Mouse (Mus musculus): ENCODE data around the gene Dusp7. TPM values are rescaled to one million over a fixed set of nuclear protein-coding genes. Genes with fewer than 3 reads are reported as not detected.

Dusp7 gene
- 4.6 TPM in 2 replicates for polyA plus RNA-seq (2015; fragmentation: Nextera tagmentation; extraction: Ambion mirVana)

DNA sequence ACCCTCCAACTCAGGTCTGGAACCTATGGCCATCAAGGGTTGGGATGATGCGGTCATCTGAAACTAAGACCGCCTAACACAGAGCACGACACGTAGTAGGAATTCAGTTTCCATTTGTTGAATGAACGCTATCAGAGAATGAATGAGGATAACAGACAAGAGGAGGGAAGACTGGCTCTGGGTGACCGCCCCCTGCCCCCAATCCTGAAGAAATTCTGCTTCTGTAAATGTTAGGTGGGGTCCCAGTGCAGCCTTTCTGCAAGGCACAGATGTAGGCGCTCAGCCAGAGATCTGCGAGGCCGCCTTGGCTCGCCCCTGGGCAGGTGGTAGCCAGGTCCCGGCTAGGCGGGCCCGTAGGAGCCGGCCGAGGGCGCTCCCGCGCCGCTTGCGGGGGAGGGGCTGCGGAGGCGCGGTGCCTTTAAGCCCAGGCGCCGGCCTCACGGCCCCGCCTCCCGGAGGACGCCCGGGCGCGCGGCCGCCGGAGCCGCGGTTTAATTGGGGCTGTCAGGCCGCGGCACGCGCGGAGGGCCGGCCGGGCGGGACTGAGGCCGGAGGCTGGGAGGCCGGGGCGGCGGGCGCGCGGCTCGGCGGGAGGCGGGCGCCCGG is at the start of gene Dusp7:
Gene Dusp7, plus strand, starts transcription at position 521 of the 606 bp plus-strand sequence.
- H3K9me3 ChIP-seq (ENCODE audit: control insufficient read depth): no peaks in the 10 kb centered on the region
- H3K27me3 ChIP-seq (replicated peaks; ENCODE audit: control insufficient read depth, insufficient read depth, low read length): no peaks in the 10 kb centered on the region
- peak; percentile 58 for ATAC-seq
- H3K36me3 ChIP-seq (ENCODE audit: control insufficient read depth, insufficient read depth): peaks cover 12% of the 10 kb centered on the region; the same call in 1 of the 2 replicates
- no peak; the same call in 1 of the 2 replicates for TF ChIP-seq CTCF (IDR thresholded peaks at IDR 0.05; ENCODE audit: low read depth)
- 0 out of 2 replicates have a peak, but pooled peaks cover 6% of the 10 kb centered on the region for H3K4me1 ChIP-seq (replicated peaks; ENCODE audit: control insufficient read depth, insufficient read depth, low read length)
- peak within 1 kb of the TSS; percentile 72 for H3K9ac ChIP-seq (ENCODE audit: low read depth, low read length)
- under 1% methylated on average over 43 of the region's 57 CpGs for WGBS
- peak within 1 kb of the TSS; percentile 77 for H3K4me3 ChIP-seq (ENCODE audit: low read depth, low read length)
- peak within 1 kb of the TSS; percentile 86 for H3K27ac ChIP-seq (ENCODE audit: low read depth, low read length)
- H3K4me2 ChIP-seq (replicated peaks; ENCODE audit: low read depth): peak within 1 kb of the TSS; percentile 96

DNA sequence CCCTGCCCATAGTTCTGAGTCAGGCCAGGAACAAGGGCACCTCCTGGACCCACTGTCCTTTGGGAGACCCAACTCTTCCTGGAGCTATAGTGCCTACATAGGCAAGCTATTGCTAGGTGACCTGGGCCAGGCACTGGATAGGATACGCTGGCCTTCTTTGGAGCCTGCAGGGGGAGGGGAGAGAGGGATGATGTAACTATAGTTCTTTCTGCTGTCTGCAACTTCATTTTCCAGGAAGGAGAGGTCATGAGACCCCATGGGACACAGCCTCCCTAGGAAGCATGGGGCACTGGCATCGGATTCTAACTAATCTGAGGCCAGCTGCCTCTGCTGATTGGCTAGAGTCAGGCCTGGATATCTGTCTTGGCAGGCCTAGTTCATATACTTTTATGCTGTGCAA is 49.3 kb upstream of the Dusp7 start:
- H3K27ac ChIP-seq (ENCODE audit: low read depth, low read length): no peak overlapping the region
- H3K36me3 ChIP-seq (ENCODE audit: control insufficient read depth, insufficient read depth): no peaks in the 10 kb centered on the region
- H3K4me2 ChIP-seq (replicated peaks; ENCODE audit: low read depth): no peak overlapping the region
- no peaks in the 10 kb centered on the region for H3K4me1 ChIP-seq (replicated peaks; ENCODE audit: control insufficient read depth, insufficient read depth, low read length)
- no peak overlapping the region for H3K4me3 ChIP-seq (ENCODE audit: low read depth, low read length)
- TF ChIP-seq CTCF (IDR thresholded peaks at IDR 0.05; ENCODE audit: low read depth): no peak
- H3K9me3 ChIP-seq (ENCODE audit: control insufficient read depth): no peaks in the 10 kb centered on the region
- 68% methylated on average over 2 of the region's 2 CpGs for WGBS
- no peaks in the 10 kb centered on the region for H3K27me3 ChIP-seq (replicated peaks; ENCODE audit: control insufficient read depth, insufficient read depth, low read length)
- no peak for ATAC-seq
- no peak overlapping the region for H3K9ac ChIP-seq (ENCODE audit: low read depth, low read length)

DNA sequence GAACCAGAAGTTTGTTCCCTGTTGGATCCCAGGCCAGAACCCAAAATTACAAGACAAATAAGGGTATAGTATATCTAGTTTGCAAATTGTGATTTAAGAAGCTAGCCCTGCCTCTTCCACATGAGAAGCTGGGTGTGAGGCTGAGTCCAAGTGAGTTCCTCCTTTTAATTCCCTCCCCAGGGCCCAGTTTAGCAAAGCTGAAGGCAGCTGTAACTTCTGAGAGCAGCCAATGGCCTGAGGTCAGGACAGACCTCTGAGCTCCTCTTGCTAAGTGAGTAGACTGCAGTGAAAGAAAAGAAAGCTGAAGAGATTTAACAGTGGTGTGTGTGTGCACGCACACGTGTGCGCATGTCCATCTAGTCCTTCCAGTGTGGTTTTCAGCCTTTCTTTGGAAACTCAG is 45.9 kb upstream of the Dusp7 start:
- no peak overlapping the region for H3K27ac ChIP-seq (ENCODE audit: low read depth, low read length)
- H3K9me3 ChIP-seq (ENCODE audit: control insufficient read depth): no peaks in the 10 kb centered on the region
- WGBS: 93% methylated on average over 3 of the region's 3 CpGs
- no peak overlapping the region for H3K4me3 ChIP-seq (ENCODE audit: low read depth, low read length)
- H3K9ac ChIP-seq (ENCODE audit: low read depth, low read length): no peak overlapping the region
- no peaks in the 10 kb centered on the region for H3K27me3 ChIP-seq (replicated peaks; ENCODE audit: control insufficient read depth, insufficient read depth, low read length)
- H3K36me3 ChIP-seq (ENCODE audit: control insufficient read depth, insufficient read depth): no peaks in the 10 kb centered on the region
- ATAC-seq: no peak
- no peak overlapping the region for H3K4me2 ChIP-seq (replicated peaks; ENCODE audit: low read depth)
- H3K4me1 ChIP-seq (replicated peaks; ENCODE audit: control insufficient read depth, insufficient read depth, low read length): no peaks in the 10 kb centered on the region
- no peak for TF ChIP-seq CTCF (IDR thresholded peaks at IDR 0.05; ENCODE audit: low read depth)

DNA sequence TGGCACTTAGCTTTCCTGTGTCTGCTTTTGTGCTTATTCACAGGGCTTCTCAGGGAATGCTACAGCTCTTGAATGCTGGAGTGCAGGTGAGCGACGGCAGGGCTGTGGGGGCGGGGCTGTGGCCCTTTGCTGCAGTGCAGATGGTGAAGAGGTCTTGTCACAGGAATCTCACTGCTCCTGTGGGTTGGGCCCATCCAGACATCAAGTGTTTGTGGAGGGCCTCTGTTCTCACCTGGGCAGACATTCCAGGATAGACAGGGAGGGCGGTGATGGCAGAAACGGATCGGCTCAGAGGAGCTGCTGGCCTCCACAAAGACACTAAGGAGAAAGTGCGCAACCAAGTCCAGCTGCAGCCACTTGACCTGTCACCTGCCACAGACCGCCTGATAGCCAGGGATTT is 42.2 kb upstream of the Dusp7 start:
- TF ChIP-seq CTCF (IDR thresholded peaks at IDR 0.05; ENCODE audit: low read depth): no peak
- no peak for ATAC-seq
- no peak overlapping the region for H3K27ac ChIP-seq (ENCODE audit: low read depth, low read length)
- H3K27me3 ChIP-seq (replicated peaks; ENCODE audit: control insufficient read depth, insufficient read depth, low read length): no peaks in the 10 kb centered on the region
- H3K36me3 ChIP-seq (ENCODE audit: control insufficient read depth, insufficient read depth): no peaks in the 10 kb centered on the region
- no peak overlapping the region for H3K4me3 ChIP-seq (ENCODE audit: low read depth, low read length)
- H3K9ac ChIP-seq (ENCODE audit: low read depth, low read length): no peak overlapping the region
- no peaks in the 10 kb centered on the region for H3K4me1 ChIP-seq (replicated peaks; ENCODE audit: control insufficient read depth, insufficient read depth, low read length)
- no peak overlapping the region for H3K4me2 ChIP-seq (replicated peaks; ENCODE audit: low read depth)
- WGBS: 70% methylated on average over 8 of the region's 8 CpGs
- no peaks in the 10 kb centered on the region for H3K9me3 ChIP-seq (ENCODE audit: control insufficient read depth)

DNA sequence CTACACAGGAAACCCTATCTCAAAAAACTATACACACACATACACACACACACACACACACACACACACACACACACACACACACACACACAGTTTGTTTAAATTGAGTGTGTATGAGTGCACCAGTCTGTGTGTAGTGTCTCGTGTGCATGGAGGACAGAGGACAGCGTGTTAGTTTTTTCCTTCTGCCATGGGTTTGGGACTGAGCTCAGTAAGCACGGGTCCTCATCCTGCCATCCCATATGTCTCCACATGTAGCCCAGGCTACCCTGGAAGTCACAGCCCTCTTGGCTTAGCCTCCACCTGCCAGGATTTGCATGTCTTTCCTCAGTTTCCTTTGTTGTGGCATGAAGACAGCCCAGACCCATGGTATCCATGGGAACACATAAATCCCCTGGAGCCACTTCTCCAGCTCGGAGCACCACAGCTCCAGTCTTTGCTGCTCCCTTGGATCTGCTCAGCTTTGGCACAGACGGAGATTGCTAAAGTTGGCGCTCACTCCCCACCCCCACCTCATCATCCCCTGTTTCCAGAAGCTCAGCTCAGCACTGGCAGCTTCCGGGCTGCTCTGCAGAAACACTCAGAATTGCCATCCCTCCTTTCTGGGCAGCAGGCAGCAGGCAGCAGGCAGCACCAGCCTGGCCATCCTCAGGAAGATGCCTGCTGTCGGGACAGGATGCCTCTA is 41.2 kb upstream of the Dusp7 start:
- no peak overlapping the region for H3K9ac ChIP-seq (ENCODE audit: low read depth, low read length)
- H3K36me3 ChIP-seq (ENCODE audit: control insufficient read depth, insufficient read depth): no peaks in the 10 kb centered on the region; the same call in 1 of the 2 replicates
- H3K4me3 ChIP-seq (ENCODE audit: low read depth, low read length): no peak overlapping the region
- H3K4me2 ChIP-seq (replicated peaks; ENCODE audit: low read depth): no peak overlapping the region
- H3K9me3 ChIP-seq (ENCODE audit: control insufficient read depth): no peaks in the 10 kb centered on the region
- H3K27ac ChIP-seq (ENCODE audit: low read depth, low read length): no peak overlapping the region
- H3K4me1 ChIP-seq (replicated peaks; ENCODE audit: control insufficient read depth, insufficient read depth, low read length): no peaks in the 10 kb centered on the region
- no peak for TF ChIP-seq CTCF (IDR thresholded peaks at IDR 0.05; ENCODE audit: low read depth)
- H3K27me3 ChIP-seq (replicated peaks; ENCODE audit: control insufficient read depth, insufficient read depth, low read length): no peaks in the 10 kb centered on the region
- 83% methylated on average over 8 of the region's 8 CpGs for whole genome bisulfite sequencing
- ATAC-seq: no peak

DNA sequence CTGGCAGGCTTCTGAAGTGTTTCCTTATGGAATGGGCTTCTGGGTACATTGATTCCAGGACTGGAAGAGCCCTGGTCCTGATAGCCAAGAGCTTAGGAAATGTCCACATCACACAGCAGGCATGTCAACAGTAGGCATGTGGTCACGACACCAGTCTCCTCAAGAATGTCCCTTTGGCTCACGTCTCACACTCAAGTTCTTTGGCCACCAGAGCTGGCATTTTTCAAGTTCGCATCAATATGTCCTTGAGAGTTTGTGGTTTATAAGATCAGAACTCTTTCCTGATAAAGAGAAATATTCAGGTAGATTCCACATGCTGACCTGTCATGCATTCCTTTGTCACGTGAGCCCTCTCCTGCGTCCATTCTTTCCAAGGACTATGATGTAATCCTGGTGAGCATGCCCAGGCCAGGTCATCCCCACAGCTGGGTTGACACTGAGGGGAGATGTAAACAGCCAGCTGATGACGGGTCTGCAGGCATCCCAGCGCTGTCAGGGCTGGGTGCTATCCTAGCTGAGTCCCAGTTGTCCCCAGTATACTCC is 40.3 kb upstream of the Dusp7 start:
- TF ChIP-seq CTCF (IDR thresholded peaks at IDR 0.05; ENCODE audit: low read depth): no peak
- Histone ChIP-seq H3K9me3 (ENCODE audit: control insufficient read depth) (no peaks in the 10 kb centered on the region), H3K9ac (ENCODE audit: low read depth, low read length) (no peak overlapping the region), H3K4me2 (replicated peaks; ENCODE audit: low read depth) (no peak overlapping the region), H3K27ac (ENCODE audit: low read depth, low read length) (no peak overlapping the region; the same call in 1 of the 2 replicates), H3K36me3 (ENCODE audit: control insufficient read depth, insufficient read depth) (no peaks in the 10 kb centered on the region; the same call in 1 of the 2 replicates), H3K4me3 (ENCODE audit: low read depth, low read length) (no peak overlapping the region), H3K4me1 (replicated peaks; ENCODE audit: control insufficient read depth, insufficient read depth, low read length) (no peaks in the 10 kb centered on the region), H3K27me3 (replicated peaks; ENCODE audit: control insufficient read depth, insufficient read depth, low read length) (no peaks in the 10 kb centered on the region)
- no peak for ATAC-seq
- 70% methylated on average over 7 of the region's 7 CpGs for whole genome bisulfite sequencing
